Mouse (Mus musculus): ENCODE data around the gene Ggnbp2.

DNA sequence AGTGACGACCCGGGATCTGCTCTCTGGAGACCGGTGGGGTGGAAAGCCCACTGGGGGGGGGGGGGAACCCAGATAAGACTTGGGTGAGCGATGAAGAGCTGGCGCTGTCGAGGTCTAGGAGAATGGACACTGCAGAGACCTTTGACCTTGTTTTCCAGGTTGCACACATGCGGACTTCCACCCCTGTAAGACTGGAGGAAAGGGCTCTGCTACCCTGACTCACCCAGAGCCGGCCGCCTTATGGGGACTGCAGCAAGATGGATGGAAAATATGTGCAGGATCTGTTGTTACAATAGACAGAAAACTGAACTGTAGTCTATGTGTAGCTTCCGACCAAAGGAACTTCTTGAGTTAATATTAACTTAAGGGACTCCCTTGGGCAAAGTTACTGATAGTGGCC lies 429 bp upstream of the Ggnbp2 start:
- TF ChIP-seq CTCF (IDR thresholded peaks at IDR 0.05; ENCODE audit: low read depth, low read length) = no peak
- no peak for TF ChIP-seq TAL1 (conservative IDR thresholded peaks at IDR 0.05; ENCODE audit: low read depth, low read length)
- no peak for TF ChIP-seq POLR2AphosphoS5 (IDR thresholded peaks at IDR 0.05; ENCODE audit: insufficient replicate concordance, low read depth, low read length)
- TF ChIP-seq GATA1 (IDR thresholded peaks at IDR 0.05; ENCODE audit: borderline replicate concordance, low read length) = no peak
